Mouse (Mus musculus) heart, adult 2 months (tissue): ENCODE data around the gene Nenf. TPM values are rescaled to one million over a fixed set of nuclear protein-coding genes. Genes with fewer than 3 reads are reported as not detected.

Experiments used
- DNase-seq, 2 experiments: peaks; one replicate each; pipeline ENCODE4 v3.0.0; 2021
- H3K27ac ChIP-seq: fragments of 200-600 bp; 2 replicates; pipeline ENCODE4 v1.8.1; 2022
- H3K27me3 ChIP-seq: fragments of 200-500 bp; 2 replicates; pipeline ENCODE4 v1.6.1; 2012; ENCODE audit warnings: mild to moderate bottlenecking, low read length, inconsistent platforms, mixed read lengths; ENCODE audit not compliant: control insufficient read depth, insufficient read depth
- H3K36me3 ChIP-seq: fragments of 200-500 bp; 2 replicates; pipeline ENCODE4 v1.6.1; 2012; ENCODE audit warnings: low read length, inconsistent platforms; ENCODE audit not compliant: control insufficient read depth, insufficient read depth
- H3K4me1 ChIP-seq: fragments of 200-500 bp; 2 replicates; pipeline ENCODE4 v1.6.1; 2011; ENCODE audit warnings: low read length; ENCODE audit not compliant: control insufficient read depth, insufficient read depth
- H3K4me3 ChIP-seq: fragments of 200-600 bp; 2 replicates; pipeline ENCODE4 v1.8.1; 2022
- H3K79me2 ChIP-seq: fragments of 200-500 bp; replicated peaks from 2 replicates; pipeline ENCODE4 v1.6.1; 2012; ENCODE audit warnings: mild to moderate bottlenecking, inconsistent platforms, low read length, moderate library complexity, mixed read lengths; ENCODE audit not compliant: control insufficient read depth, insufficient read depth
- H3K9ac ChIP-seq: fragments of 200-500 bp; 2 replicates; pipeline ENCODE4 v1.6.1; 2012; ENCODE audit warnings: low read depth, mild to moderate bottlenecking, control low read depth, inconsistent platforms, low read length, mixed read lengths
- CTCF ChIP-seq: fragments of 200-600 bp; IDR thresholded peaks from 2 replicates; pipeline ENCODE4 v1.8.1; 2022; ENCODE audit warnings: antibody characterized with exemption, mild to moderate bottlenecking, moderate library complexity
- EP300 ChIP-seq: fragments of 200-500 bp; IDR thresholded peaks from 2 replicates; pipeline ENCODE4 v1.6.1; 2011; ENCODE audit warnings: low read depth, low read length, control low read depth; ENCODE audit not compliant: insufficient read depth
- POLR2A ChIP-seq: fragments of 200-500 bp; IDR thresholded peaks from 2 replicates; pipeline ENCODE4 v1.6.1; 2011; ENCODE audit warnings: mild to moderate bottlenecking, low read depth, low read length, control low read depth; ENCODE audit not compliant: insufficient read depth
- WGBS: fragments of 180-500 bp; shearing (Covaris S2); methylation state at CpG from one replicate; pipeline ENCODE4 v1.1.7; 2018; 5-methylcytosine and 5-hydroxymethylcytosine counted together
- intact Hi-C: fragments of 180-260 bp; cut with DNase I; formaldehyde crosslinking; loops from one replicate; pipeline ENCODE4 v1.15.1; 2025
- polyA plus RNA-seq: library from polyadenylated mRNA; depleted of rRNA; stranded (reverse); fragments of >200 nt; gene quantifications from 2 replicates; pipeline ENCODE4 v1.2.3, GENCODE M21; 2012
- total RNA-seq, 2 experiments: library from RNA; stranded (reverse); gene quantifications; 2 replicates each; pipeline ENCODE4 v1.2.3; 2021

Nenf gene
- total and polyA plus RNA-seq, 3 experiments = 95.9 to 182 (median 107) TPM

- Histone ChIP-seq H3K27me3 (no peaks in the 10 kb centered on the region), H3K4me3 (no peak overlapping the region), H3K4me1 (peaks cover 1% of the 10 kb centered on the region; the same call in 1 of the 2 replicates), H3K36me3 (no peaks in the 10 kb centered on the region), H3K27ac (no peak overlapping the region), H3K9ac (no peak overlapping the region), H3K79me2 (no peaks in the 10 kb centered on the region)
- TF ChIP-seq POLR2A (no peak), CTCF (no peak), EP300 (no peak)
- WGBS = 60% methylated on average over 14 of the region's 14 CpGs
- peak in 1 of 2 experiments; percentile 66 for DNase-seq
- intact Hi-C loops = loop anchor here (5.0 kb wide), 2 partner anchors 95 to 335 kb away; no protein-coding TSS in a partner anchor
These were observed 40.4 kb downstream of the Nenf start for GRCm38 (mm10) chr1:191277549-191278059.

- Histone ChIP-seq H3K4me3 (no peak overlapping the region), H3K27me3 (no peaks in the 10 kb centered on the region), H3K9ac (no peak overlapping the region), H3K79me2 (no peaks in the 10 kb centered on the region), H3K27ac (no peak overlapping the region), H3K4me1 (no peaks in the 10 kb centered on the region; the same call in 1 of the 2 replicates), H3K36me3 (no peaks in the 10 kb centered on the region)
- intact Hi-C loops = loop anchor here (5.0 kb wide), 2 partner anchors 94 to 334 kb away; no protein-coding TSS in a partner anchor
- WGBS = 95% methylated on average over 7 of the region's 7 CpGs
- DNase-seq = no peak
- no peak for TF ChIP-seq POLR2A
- no peak for TF ChIP-seq EP300
- no peak for TF ChIP-seq CTCF
These were observed 41.8 kb downstream of the Nenf start for GRCm38 (mm10) chr1:191276181-191276580.

GRCm38 (mm10) chr1:191275527-191275926, 42.5 kb downstream of the Nenf start:
- intact Hi-C loops = loop anchor here (1.0 to 5.0 kb wide), 3 partner anchors 93 to 333 kb away; no protein-coding TSS in a partner anchor
- no peaks in the 10 kb centered on the region for H3K36me3 ChIP-seq
- no peak overlapping the region for H3K9ac ChIP-seq
- DNase-seq = peak; percentile 76 to 85
- no peaks in the 10 kb centered on the region; the same call in 1 of the 2 replicates for H3K4me1 ChIP-seq
- 12% methylated on average over 12 of the region's 12 CpGs for WGBS
- no peaks in the 10 kb centered on the region for H3K79me2 ChIP-seq
- H3K27ac ChIP-seq = no peak overlapping the region
- TF ChIP-seq EP300 (0 out of 2 replicates have a peak, but pooled peaks have one; percentile 45), POLR2A (no peak), CTCF (peak; percentile 97)
- H3K27me3 ChIP-seq = no peaks in the 10 kb centered on the region
- H3K4me3 ChIP-seq = no peak overlapping the region

GRCm38 (mm10) chr1:191272660-191273059, 45.3 kb downstream of the Nenf start:
- WGBS = 58% methylated on average over 3 of the region's 3 CpGs
- Histone ChIP-seq H3K9ac (no peak overlapping the region), H3K4me3 (no peak overlapping the region), H3K4me1 (peaks cover 4% of the 10 kb centered on the region), H3K27ac (no peak overlapping the region), H3K79me2 (no peaks in the 10 kb centered on the region), H3K36me3 (no peaks in the 10 kb centered on the region), H3K27me3 (no peaks in the 10 kb centered on the region)
- intact Hi-C loops = no loop called here
- no peak for DNase-seq
- TF ChIP-seq EP300 (no peak), CTCF (no peak), POLR2A (no peak)

GRCm38 (mm10) chr1:191269648-191269952, 48.4 kb downstream of the Nenf start:
- TF ChIP-seq POLR2A = no peak
- no peak for TF ChIP-seq CTCF
- TF ChIP-seq EP300 = no peak
- intact Hi-C loops = no loop called here
- DNase-seq = peak in 1 of 2 experiments; percentile 42
- H3K27me3 ChIP-seq = no peaks in the 10 kb centered on the region
- H3K36me3 ChIP-seq = no peaks in the 10 kb centered on the region
- peak overlapping the region; percentile 19; the same call in 1 of the 2 replicates for H3K9ac ChIP-seq
- no peak overlapping the region for H3K4me3 ChIP-seq
- H3K27ac ChIP-seq = no peak overlapping the region
- WGBS = 30% methylated on average over 8 of the region's 8 CpGs
- H3K79me2 ChIP-seq = no peaks in the 10 kb centered on the region
- H3K4me1 ChIP-seq = peaks cover 4% of the 10 kb centered on the region; the same call in 1 of the 2 replicates
